Mouse (Mus musculus) E14TG2a.4 (cell line): ENCODE measurements around the gene Raver2.

ENCODE experiments used
- CTCF ChIP-seq: conservative IDR thresholded peaks from 2 replicates; pipeline ENCODE4 v1.5.1; 2014; ENCODE audit warnings: low read length
- NANOG ChIP-seq: IDR thresholded peaks from 2 replicates; pipeline ENCODE4 v1.6.1; 2014; ENCODE audit warnings: borderline replicate concordance, low read length, mixed read lengths
- POU5F1 ChIP-seq: IDR thresholded peaks from 2 replicates; pipeline ENCODE4 v1.6.1; 2014; ENCODE audit warnings: low read length, borderline replicate concordance

GRCm38 (mm10) chr4:101066401-101066800, 2.4 kb upstream of the Raver2 start:
- no peak for TF ChIP-seq CTCF
- no peak for TF ChIP-seq NANOG
- TF ChIP-seq POU5F1, result no peak
